Mouse (Mus musculus): Measurements from ENCODE around the gene Brpf1.

GRCm38 (mm10) chr6:113307481-113308121 lies 664 bp downstream of the Brpf1 start:
- TF ChIP-seq POLR2A (IDR thresholded peaks at IDR 0.05; ENCODE audit: extremely low read depth, insufficient read depth, low read length) (no peak), CTCF (IDR thresholded peaks at IDR 0.05; ENCODE audit: extremely low read depth, insufficient read depth, low read length) (no peak)

All from cortical plate, adult 2 months (tissue).